In genomic region chr14:28528151-28528685, GRCm38 (mm10) we compare ENCODE assay signal across 31 mouse cellular contexts. TPM values are rescaled to one million over a fixed set of nuclear protein-coding genes. Genes with fewer than 3 reads are reported as not detected.
DNase-seq lines count a peak whose midpoint lies in the region; ATAC-seq and TF ChIP-seq lines count a peak whose summit lies in the region.
"Had no signal": no experiment of that assay in that cellular context is flagged by ENCODE, and none has a peak within 500 bp of the region (broad histone marks: within the 10 kb centered on the region; RNA-seq: fewer than 3 reads in every experiment).

No protein-coding gene starts in this region.

- H3K79me2 ChIP-seq in heart, adult 2 months (replicated peaks; ENCODE audit: control insufficient read depth, insufficient read depth, low read length): no peaks in the 10 kb centered on the region

- no peak for TF ChIP-seq POLR2A in heart, adult 2 months (IDR thresholded peaks at IDR 0.05; ENCODE audit: insufficient read depth, low read depth, low read length)

- ATAC-seq in embryonic facial prominence, embryonic 15.5 days (ENCODE audit: insufficient number of reproducible peaks, low FRiP score, low TSS enrichment, low read depth): no peak
- ATAC-seq: activated CD4-positive, CD25-positive, alpha-beta regulatory T cell, adult 4 months; forebrain, embryonic 15.5 days; hindbrain, embryonic 16.5 days; intestine, embryonic 15.5 days; Patski had no signal

- H3K27me3 ChIP-seq in heart, adult 2 months (ENCODE audit: control insufficient read depth, insufficient read depth, low read length): no peaks in the 10 kb centered on the region
- H3K27me3 ChIP-seq in E14TG2a.4 (ENCODE audit: insufficient read depth, low read length): peaks cover 22% of the 10 kb centered on the region
- H3K27me3 ChIP-seq in embryonic facial prominence, embryonic 15.5 days: no peaks in the 10 kb centered on the region
- H3K27me3 ChIP-seq: CH12.LX; forebrain, embryonic 15.5 days; heart, embryonic 12.5 days; heart, embryonic 15.5 days; hindbrain, embryonic 13.5 days; intestine, embryonic 15.5 days; Patski had no signal

- no peak overlapping the region for H3K27ac ChIP-seq in heart, adult 2 months
- peak overlapping the region; percentile 48; the same call in 1 of the 2 replicates for H3K27ac ChIP-seq in embryonic facial prominence, embryonic 15.5 days (replicated peaks)
- H3K27ac ChIP-seq: forebrain, embryonic 12.5 days; forebrain, embryonic 15.5 days; heart, embryonic 15.5 days; hindbrain, embryonic 10.5 days; hindbrain, embryonic 13.5 days; intestine, embryonic 15.5 days had no signal

- intact Hi-C loops in heart, adult 2 months (cut with DNase I): no loop called here

- H3K9me3 ChIP-seq in E14TG2a.4 (ENCODE audit: low read length): no peaks in the 10 kb centered on the region
- no peaks in the 10 kb centered on the region for H3K9me3 ChIP-seq in embryonic facial prominence, embryonic 15.5 days (replicated peaks)
- H3K9me3 ChIP-seq: forebrain, embryonic 12.5 days; forebrain, embryonic 15.5 days; heart, embryonic 12.5 days; heart, embryonic 15.5 days; hindbrain, embryonic 10.5 days; hindbrain, embryonic 13.5 days; intestine, embryonic 15.5 days had no signal

- 0 out of 2 replicates have a peak, but pooled peaks cover 1% of the 10 kb centered on the region for H3K4me1 ChIP-seq in heart, adult 2 months (ENCODE audit: control insufficient read depth, insufficient read depth, low read length)
- peaks cover 67% of the 10 kb centered on the region for H3K4me1 ChIP-seq in E14TG2a.4 (replicated peaks; ENCODE audit: low read depth, low read length)
- peaks cover 34% of the 10 kb centered on the region for H3K4me1 ChIP-seq in embryonic facial prominence, embryonic 15.5 days
- H3K4me1 ChIP-seq: forebrain, embryonic 12.5 days; forebrain, embryonic 15.5 days; hindbrain, embryonic 13.5 days; intestine, embryonic 15.5 days had no signal

- H3K4me2 ChIP-seq in embryonic facial prominence, embryonic 15.5 days (replicated peaks): no peak overlapping the region
- H3K4me2 ChIP-seq: forebrain, embryonic 12.5 days; forebrain, embryonic 15.5 days; heart, embryonic 12.5 days; heart, embryonic 15.5 days; hindbrain, embryonic 13.5 days; intestine, embryonic 15.5 days had no signal

- H3K9ac ChIP-seq in heart, adult 2 months (ENCODE audit: low read depth, low read length): no peak overlapping the region
- H3K9ac ChIP-seq in embryonic facial prominence, embryonic 15.5 days: no peak overlapping the region
- H3K9ac ChIP-seq: forebrain, embryonic 12.5 days; forebrain, embryonic 15.5 days; heart, embryonic 12.5 days; heart, embryonic 15.5 days; hindbrain, embryonic 13.5 days; intestine, embryonic 15.5 days had no signal

- DNase-seq in heart, adult 11 months: peak; percentile 60
- DNase-seq in heart, adult 2 months: no peak
- DNase-seq in R1 (ENCODE audit: low read depth, low spot score): peak; percentile 72
- no peak for DNase-seq in embryo, embryonic 9.5 days (ENCODE audit: extremely low spot score)
- DNase-seq in left cerebral cortex, adult 9 months (ENCODE audit: low spot score in 2 of 2): no peak
- DNase-seq: adrenal gland, adult 8-10 months; adrenal gland, postnatal 25 days; B cell, adult 2 months; cerebellum, adult 11-12 months; cerebellum, adult 8-10 months; cerebellum, postnatal 14 days; gastrocnemius, postnatal 10 days; gastrocnemius, postnatal 36 days; heart, postnatal 10 days; heart, postnatal 36 days; kidney, adult 18-20 months had no signal

- H3K4me3 ChIP-seq in heart, adult 2 months: no peak overlapping the region
- 0 out of 2 replicates have a peak overlapping the region, but pooled peaks have one; percentile 10 for H3K4me3 ChIP-seq in E14TG2a.4 (replicated peaks; ENCODE audit: low read length)
- H3K4me3 ChIP-seq in embryonic facial prominence, embryonic 15.5 days (replicated peaks): no peak overlapping the region
- H3K4me3 ChIP-seq: erythroblast, embryonic 14.5 days; forebrain, embryonic 12.5 days; forebrain, embryonic 15.5 days; heart, embryonic 12.5 days; heart, embryonic 15.5 days; hindbrain, embryonic 10.5 days; hindbrain, embryonic 13.5 days; intestine, embryonic 15.5 days had no signal

- TF ChIP-seq EP300 in heart, adult 2 months (IDR thresholded peaks at IDR 0.05; ENCODE audit: insufficient read depth, low read depth, low read length): no peak

- H3K36me3 ChIP-seq in heart, adult 2 months (ENCODE audit: control insufficient read depth, insufficient read depth, low read length): no peaks in the 10 kb centered on the region
- no peaks in the 10 kb centered on the region for H3K36me3 ChIP-seq in E14TG2a.4 (ENCODE audit: insufficient read depth, low read length)
- peaks cover 8% of the 10 kb centered on the region for H3K36me3 ChIP-seq in embryonic facial prominence, embryonic 15.5 days
- H3K36me3 ChIP-seq: forebrain, embryonic 12.5 days; forebrain, embryonic 15.5 days; heart, embryonic 15.5 days; hindbrain, embryonic 13.5 days; intestine, embryonic 15.5 days had no signal

- 74% methylated on average over 2 of the region's 2 CpGs for WGBS in heart, adult 2 months
- WGBS in embryonic facial prominence, embryonic 15.5 days: 44% methylated on average over 2 of the region's 2 CpGs

- TF ChIP-seq CTCF in heart, adult 2 months (IDR thresholded peaks at IDR 0.05): no peak
- no peak for TF ChIP-seq CTCF in E14TG2a.4 (conservative IDR thresholded peaks at IDR 0.05; ENCODE audit: low read length)

RNA-seq across cellular contexts. Expression of gene Wnt5a, which starts 23.7 kb away (rescaled TPM):
- total RNA-seq in heart, adult 2 months (2021): 10 to 100 TPM; 13.8 to 15.5 TPM
- 5.0 and 9.7 TPM in 2 replicates for polyA plus RNA-seq in heart, adult 2 months (2012; rRNA removed)
- polyA plus RNA-seq in embryonic facial prominence, embryonic 15.5 days (2015; fragmentation: Nextera tagmentation; extraction: Ambion mirVana): 158 and 164 TPM in 2 replicates
- total RNA-seq: CH12.LX; granulocyte monocyte progenitor cell, adult 5-6 weeks had no signal
- polyA plus RNA-seq: activated CD4-positive, CD25-positive, alpha-beta regulatory T cell, adult 4 months; erythroblast, embryonic 14.5 days had no signal

Comparison
In these comparisons a context has a peak if more than half of its experiments do, and no peak if none do; other contexts are left out.
1. DNase-seq: peak in heart, adult 11 months (single experiment) and R1 (single experiment); none in heart, adult 2 months (0 of 2), embryo, embryonic 9.5 days (single experiment) and left cerebral cortex, adult 9 months (0 of 2).
2. RNA of gene Wnt5a, which starts 23.7 kb away (polyA plus RNA-seq): 158 to 164 TPM in embryonic facial prominence, embryonic 15.5 days; 5.0 to 9.7 TPM in heart, adult 2 months; every median in the first group is over 10 times any median in the second.